Mouse (Mus musculus) MEL (cell line): ENCODE results near the gene Chd1. TPM values are rescaled to one million over a fixed set of nuclear protein-coding genes. Genes with fewer than 3 reads are reported as not detected.

Source experiments
- DNase-seq: peaks from one replicate; pipeline ENCODE4 v3.0.0; 2011; ENCODE audit warnings: low read depth, low spot score
- H3K27ac ChIP-seq: 2 replicates; pipeline ENCODE4 v1.5.1; 2012; ENCODE audit warnings: low read depth, mild to moderate bottlenecking, control low read depth, low read length, moderate library complexity; ENCODE audit not compliant: control insufficient read depth
- H3K27me3 ChIP-seq, 2 experiments: fragments of 150-350 bp in 1 of 2; sonication (generic) in 1 of 2; 2 replicates each; pipeline ENCODE4 v1.6.1; 2012; ENCODE audit warnings: low read length in 2 of 2, mild to moderate bottlenecking in 2 of 2, improper control_type of control experiment in 1 of 2, moderate library complexity in 1 of 2; ENCODE audit not compliant: insufficient read depth in 2 of 2, control insufficient read depth in 1 of 2
- H3K36me3 ChIP-seq, 2 experiments: 2 replicates each; pipeline ENCODE4 v1.6.1; 2012 to 2014; ENCODE audit warnings: low read length in 2 of 2, improper control_type of control experiment in 1 of 2, inconsistent platforms in 1 of 2, mild to moderate bottlenecking in 1 of 2; ENCODE audit not compliant: insufficient read depth in 2 of 2, control insufficient read depth in 1 of 2
- H3K4me1 ChIP-seq, 2 experiments: fragments of 150-350 bp in 1 of 2; sonication (generic) in 1 of 2; 2 replicates each; pipeline ENCODE4 v1.6.1; 2012; ENCODE audit warnings: low read length in 2 of 2, improper control_type of control experiment in 1 of 2, mild to moderate bottlenecking in 1 of 2; ENCODE audit not compliant: insufficient read depth in 2 of 2, control insufficient read depth in 1 of 2
- H3K4me3 ChIP-seq, 2 experiments: fragments of 150-350 bp in 1 of 2; sonication (generic) in 1 of 2; 2 replicates each; pipeline ENCODE4 v1.5.1; 2012; ENCODE audit warnings: low read depth in 2 of 2, low read length in 2 of 2, mild to moderate bottlenecking in 2 of 2, moderate library complexity in 2 of 2, control low read depth in 1 of 2, improper control_type of control experiment in 1 of 2; ENCODE audit not compliant: control insufficient read depth in 1 of 2, insufficient read depth in 1 of 2
- H3K79me2 ChIP-seq: 2 replicates; pipeline ENCODE4 v1.6.1; 2012; ENCODE audit warnings: mild to moderate bottlenecking, low read length, moderate library complexity; ENCODE audit not compliant: control insufficient read depth, poor library complexity, insufficient read depth
- H3K9ac ChIP-seq: 2 replicates; pipeline ENCODE4 v1.6.1; 2012; ENCODE audit warnings: low read depth, mild to moderate bottlenecking, control low read depth, low read length, moderate library complexity; ENCODE audit not compliant: control insufficient read depth, poor library complexity, severe bottlenecking
- H3K9me3 ChIP-seq: fragments of 150-350 bp; sonication (generic); replicated peaks from 2 replicates; pipeline ENCODE4 v1.6.1; 2012; ENCODE audit warnings: mild to moderate bottlenecking, low read length, improper control_type of control experiment, moderate library complexity; ENCODE audit not compliant: insufficient read depth
- CTCF ChIP-seq, 3 experiments: IDR thresholded peaks in 2 of 3; conservative IDR thresholded peaks in 1 of 3; 2 replicates each; pipeline ENCODE4 v1.5.1; 2011 to 2012; ENCODE audit warnings: low read length in 3 of 3, low read depth in 2 of 3, mild to moderate bottlenecking in 2 of 3, improper control_type of control experiment in 1 of 3, inconsistent platforms in 1 of 3, mixed read lengths in 1 of 3, moderate library complexity in 1 of 3; ENCODE audit not compliant: control insufficient read depth in 1 of 3, insufficient read depth in 1 of 3, poor library complexity in 1 of 3, severe bottlenecking in 1 of 3
- ELF1 ChIP-seq: IDR thresholded peaks from 2 replicates; pipeline ENCODE4 v1.6.1; 2014; ENCODE audit warnings: low read depth, mild to moderate bottlenecking, inconsistent platforms, low read length, improper control_type of control experiment, moderate library complexity
- EP300 ChIP-seq, 2 experiments: IDR thresholded peaks; 2 replicates each; pipeline ENCODE4 v1.6.1; 2011; ENCODE audit warnings: improper control_type of control experiment in 2 of 2, low read length in 2 of 2, low read depth in 1 of 2, mild to moderate bottlenecking in 1 of 2
- ETS1 ChIP-seq: IDR thresholded peaks from 2 replicates; pipeline ENCODE4 v1.6.1; 2012; ENCODE audit warnings: low read depth, mild to moderate bottlenecking, inconsistent platforms, low read length, improper control_type of control experiment, moderate library complexity
- GABPA ChIP-seq: IDR thresholded peaks from 2 replicates; pipeline ENCODE4 v1.6.1; 2012; ENCODE audit warnings: low read depth, mild to moderate bottlenecking, inconsistent platforms, low read length, improper control_type of control experiment, moderate library complexity
- GATA1 ChIP-seq: IDR thresholded peaks from 2 replicates; pipeline ENCODE4 v1.6.1; 2011; ENCODE audit warnings: low read depth, low read length, improper control_type of control experiment
- KAT2A ChIP-seq: conservative IDR thresholded peaks from 2 replicates; pipeline ENCODE4 v1.6.1; 2012; ENCODE audit warnings: low read depth, low read length, improper control_type of control experiment, inconsistent platforms
- MEF2A ChIP-seq: IDR thresholded peaks from 2 replicates; pipeline ENCODE4 v1.6.1; 2014; ENCODE audit warnings: low read depth, mild to moderate bottlenecking, inconsistent platforms, low read length, improper control_type of control experiment; ENCODE audit not compliant: poor library complexity, insufficient replicate concordance, severe bottlenecking; ENCODE audit errors: extremely low read depth
- MXI1 ChIP-seq: IDR thresholded peaks from 2 replicates; pipeline ENCODE4 v1.6.1; 2011; ENCODE audit warnings: mild to moderate bottlenecking, low read depth, low read length, improper control_type of control experiment
- POLR2A ChIP-seq, 2 experiments: IDR thresholded peaks; 2 replicates each; pipeline ENCODE4 v1.6.1; 2011 to 2012; ENCODE audit warnings: low read length in 2 of 2, mild to moderate bottlenecking in 2 of 2, control low read depth in 1 of 2, improper control_type of control experiment in 1 of 2, low read depth in 1 of 2, moderate library complexity in 1 of 2; ENCODE audit not compliant: control insufficient read depth in 1 of 2, insufficient read depth in 1 of 2, poor library complexity in 1 of 2
- POLR2AphosphoS2 ChIP-seq: IDR thresholded peaks from 2 replicates; pipeline ENCODE4 v1.6.1; 2011; ENCODE audit warnings: low read length, improper control_type of control experiment
- RCOR1 ChIP-seq: IDR thresholded peaks from 2 replicates; pipeline ENCODE4 v1.6.1; 2012; ENCODE audit warnings: low read depth, mild to moderate bottlenecking, inconsistent platforms, low read length, improper control_type of control experiment
- SMC3 ChIP-seq: IDR thresholded peaks from 2 replicates; pipeline ENCODE4 v1.6.1; 2011; ENCODE audit warnings: low read depth, low read length, improper control_type of control experiment
- USF1 ChIP-seq: IDR thresholded peaks from 2 replicates; pipeline ENCODE4 v1.6.1; 2014; ENCODE audit warnings: low read depth, mild to moderate bottlenecking, inconsistent platforms, low read length, improper control_type of control experiment, moderate library complexity
- ZC3H11A ChIP-seq: IDR thresholded peaks from 2 replicates; pipeline ENCODE4 v1.6.1; 2012; ENCODE audit warnings: low read depth, mild to moderate bottlenecking, inconsistent platforms, low read length, improper control_type of control experiment
- ZMIZ1 ChIP-seq: IDR thresholded peaks from 2 replicates; pipeline ENCODE4 v1.6.1; 2012; ENCODE audit warnings: low read depth, mild to moderate bottlenecking, inconsistent platforms, low read length, improper control_type of control experiment, moderate library complexity
- ZNF384 ChIP-seq: IDR thresholded peaks from 2 replicates; pipeline ENCODE4 v1.6.1; 2012; ENCODE audit warnings: low read depth, mild to moderate bottlenecking, inconsistent platforms, low read length, improper control_type of control experiment
- polyA plus RNA-seq, 2 experiments: library from polyadenylated mRNA; stranded (reverse) in 1 of 2; unstranded in 1 of 2; fragments of >175 nt in 1 of 2; fragments of >200 nt in 1 of 2; gene quantifications; 2 replicates each; pipeline versions ENCODE4 v1.2.1 to v1.2.4; 2012; ENCODE audit warnings: low replicate concordance in 2 of 2, low read depth in 1 of 2; ENCODE audit not compliant: insufficient read length in 2 of 2, insufficient read depth in 1 of 2, missing spikeins in 1 of 2
- total RNA-seq: library from RNA; depleted of rRNA; stranded (reverse); fragments of 300-350 nt; gene quantifications from 2 replicates; pipeline ENCODE4 v1.2.3, GENCODE M21; 2012

Gene Chd1
- total and polyA plus RNA-seq, 3 experiments = 31.1 to 164 (median 48.8) TPM

DNA sequence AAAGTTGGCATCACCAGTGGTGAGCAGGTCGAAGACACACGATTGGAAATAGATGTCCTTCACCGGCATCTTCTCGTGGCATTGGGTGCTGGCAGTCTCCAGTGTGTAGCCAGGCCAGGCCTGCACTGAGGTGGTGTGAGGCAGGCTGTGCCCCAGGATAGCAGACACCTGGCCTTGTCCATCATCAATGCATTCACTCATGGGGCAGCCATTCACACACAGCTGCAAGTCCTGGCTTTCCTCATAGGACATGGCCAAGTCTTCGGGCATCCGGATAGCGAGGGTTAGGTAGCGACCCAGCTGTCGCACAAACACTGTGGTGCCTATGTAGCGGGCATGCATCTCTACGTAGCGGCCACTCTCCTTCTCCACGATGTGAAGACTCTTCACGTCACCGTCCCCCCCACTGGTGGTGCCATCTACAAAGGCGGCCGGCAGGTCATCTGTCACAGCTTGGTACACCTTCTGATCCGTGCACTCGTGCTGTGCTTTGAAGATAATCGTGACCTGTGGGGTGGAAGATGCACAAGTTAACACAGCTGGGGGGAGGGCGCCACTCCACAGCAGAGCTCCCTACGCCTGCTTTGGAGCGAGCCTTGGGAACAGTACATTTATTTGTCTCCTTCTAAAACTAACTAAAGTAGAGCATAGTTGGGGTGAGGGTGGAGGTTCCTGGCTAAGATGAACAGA lies 102.7 kb downstream of the Chd1 start:
- peaks cover 0 to 2% of the 10 kb centered on the region in 2 experiments; a peak in 2 of 4 replicates for H3K36me3 ChIP-seq
- H3K27me3 ChIP-seq = no peaks in the 10 kb centered on the region
- H3K79me2 ChIP-seq = no peaks in the 10 kb centered on the region
- no peak overlapping the region for H3K9ac ChIP-seq
- no peak for DNase-seq
- H3K4me3 ChIP-seq = no peak overlapping the region
- no peak overlapping the region for H3K27ac ChIP-seq
- TF ChIP-seq MEF2A = no peak
- no peak for TF ChIP-seq ZC3H11A
- no peak for TF ChIP-seq SMC3
- no peak for TF ChIP-seq POLR2A (IDR thresholded peaks at IDR 0.05; ENCODE audit: control insufficient read depth in 1 of 2, insufficient read depth in 1 of 2, low read depth in 1 of 2, low read length in 2 of 2, poor library complexity in 1 of 2)
- no peak for TF ChIP-seq ZMIZ1
- TF ChIP-seq USF1 = no peak
- no peak for TF ChIP-seq EP300 (IDR thresholded peaks at IDR 0.05; ENCODE audit: low read depth in 1 of 2, low read length in 2 of 2)
- TF ChIP-seq POLR2AphosphoS2 = no peak
- no peak for TF ChIP-seq ZNF384
- TF ChIP-seq GABPA = no peak
- H3K9me3 ChIP-seq = no peaks in the 10 kb centered on the region
- peaks cover 0 to 5% of the 10 kb centered on the region in 2 experiments; a peak in 1 of 4 replicates for H3K4me1 ChIP-seq

DNA sequence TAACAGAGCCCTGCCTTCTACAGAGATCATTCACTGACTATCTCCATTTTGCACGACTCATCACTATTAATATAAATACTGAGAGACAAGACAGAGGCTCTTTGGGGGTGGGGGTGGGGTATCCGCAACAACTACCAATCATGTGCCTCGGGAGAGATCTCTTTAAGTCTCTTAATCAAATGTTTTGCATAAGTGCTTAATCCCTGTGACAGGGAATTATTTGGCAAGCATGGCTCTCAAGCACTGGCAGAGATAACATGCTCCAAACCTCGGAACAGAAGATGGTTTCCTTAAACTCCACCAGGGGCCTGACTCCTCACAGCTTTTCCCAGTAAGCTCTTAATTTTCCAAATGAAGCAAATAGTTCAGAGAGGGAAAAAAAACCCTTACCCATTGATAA lies 103.2 kb downstream of the Chd1 start:
- TF ChIP-seq RCOR1 (no peak), ETS1 (no peak), USF1 (no peak), KAT2A (no peak), MXI1 (no peak), GATA1 (no peak), ELF1 (no peak), ZC3H11A (no peak), SMC3 (no peak), CTCF (IDR thresholded peaks at IDR 0.05 in 2 of 3, conservative IDR thresholded peaks at IDR 0.05 in 1 of 3; ENCODE audit: control insufficient read depth in 1 of 3, insufficient read depth in 1 of 3, low read depth in 2 of 3, low read length in 3 of 3, poor library complexity in 1 of 3, severe bottlenecking in 1 of 3) (no peak)
- no peak for DNase-seq
- Histone ChIP-seq H3K79me2 (no peaks in the 10 kb centered on the region), H3K4me1 (peaks cover 0 to 5% of the 10 kb centered on the region in 2 experiments; a peak in 1 of 4 replicates), H3K9ac (no peak overlapping the region), H3K9me3 (no peaks in the 10 kb centered on the region), H3K4me3 (no peak overlapping the region), H3K36me3 (peaks cover 0 to 2% of the 10 kb centered on the region in 2 experiments; a peak in 2 of 4 replicates), H3K27ac (no peak overlapping the region), H3K27me3 (no peaks in the 10 kb centered on the region)
